Mouse (Mus musculus): ENCODE measurements around the gene Znrf3.

DNA sequence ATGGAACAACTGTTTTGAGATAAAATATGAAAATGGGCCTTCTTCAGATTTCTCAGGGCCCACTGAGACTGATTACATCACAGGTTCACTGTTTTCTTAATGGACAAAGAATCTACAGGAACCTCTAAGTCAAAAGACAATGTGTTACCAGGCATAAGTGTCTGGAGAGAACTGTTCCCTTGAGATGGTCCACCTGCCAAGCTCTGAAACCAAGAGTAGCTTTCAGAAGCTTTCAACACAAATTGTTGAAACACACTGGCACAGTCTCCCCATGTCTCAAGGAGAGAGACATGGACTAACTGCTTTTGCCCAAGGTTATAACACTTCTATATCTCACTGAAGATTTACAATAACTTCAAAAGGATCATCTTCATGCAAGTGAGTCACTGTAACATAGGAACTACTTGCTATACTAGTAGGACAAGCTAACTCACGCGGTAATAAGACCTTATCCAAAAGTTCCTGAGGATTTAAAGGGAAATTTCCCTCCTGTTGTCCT is 89.3 kb downstream of the Znrf3 start:
- no peak for TF ChIP-seq POLR2A (IDR thresholded peaks at IDR 0.05; ENCODE audit: borderline replicate concordance, extremely low read depth, low read depth, low read length)
- TF ChIP-seq CTCF (IDR thresholded peaks at IDR 0.05; ENCODE audit: insufficient read depth, low read length) = no peak
